Mouse (Mus musculus) brain, embryonic 18.5 days (tissue): ENCODE results near the gene Col15a1.

ENCODE experiments used
- DNase-seq: peaks from one replicate; pipeline ENCODE4 v3.0.0-alpha.2; 2012; ENCODE audit warnings: low read depth, low spot score

Gene Col15a1

GRCm38 (mm10) chr4:47303340-47303998, 95.5 kb downstream of the Col15a1 start:
- DNase-seq, result no peak

GRCm38 (mm10) chr4:47309886-47310625, 102.1 kb downstream of the Col15a1 start:
- no peak for DNase-seq

- no peak for DNase-seq
Observed at GRCm38 (mm10) chr4:47310812-47311211, 102.9 kb downstream of the Col15a1 start.

DNA sequence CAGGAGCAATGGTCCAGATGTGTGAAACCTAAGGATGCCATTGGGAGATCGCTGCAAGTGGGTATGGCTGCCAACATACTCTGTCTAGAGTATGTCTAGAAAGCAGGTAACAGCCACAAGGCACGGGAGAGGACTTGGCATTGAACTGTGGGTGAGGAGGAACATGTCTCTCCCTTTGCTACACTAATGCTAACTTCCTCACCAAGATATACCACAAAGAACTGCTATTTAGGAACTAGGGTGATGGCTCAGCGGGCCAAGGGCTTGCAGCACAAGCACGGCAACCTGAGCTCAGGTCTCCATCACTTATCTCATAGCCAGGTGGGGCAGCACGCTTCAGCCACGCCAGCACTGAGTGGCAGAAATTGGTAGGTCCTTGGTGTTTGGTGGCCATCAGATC, 103.5 kb downstream of the Col15a1 start:
- no peak for DNase-seq

DNA sequence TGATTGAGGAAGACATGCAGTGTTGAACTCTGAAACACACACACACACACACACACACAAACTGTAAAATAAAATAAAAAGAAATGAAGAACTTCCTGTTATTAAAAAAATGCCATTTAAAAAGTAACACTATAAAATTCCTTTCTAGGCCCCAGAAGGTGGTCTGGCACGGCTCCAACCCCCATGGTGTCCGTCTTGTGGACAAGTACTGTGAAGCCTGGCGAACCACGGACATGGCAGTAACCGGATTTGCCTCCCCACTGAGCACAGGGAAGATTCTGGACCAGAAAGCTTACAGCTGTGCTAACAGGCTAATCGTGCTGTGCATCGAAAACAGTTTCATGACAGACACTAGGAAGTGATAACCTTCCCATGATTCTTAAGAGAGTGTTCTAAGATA, 104.0 kb downstream of the Col15a1 start:
- no peak for DNase-seq

DNA sequence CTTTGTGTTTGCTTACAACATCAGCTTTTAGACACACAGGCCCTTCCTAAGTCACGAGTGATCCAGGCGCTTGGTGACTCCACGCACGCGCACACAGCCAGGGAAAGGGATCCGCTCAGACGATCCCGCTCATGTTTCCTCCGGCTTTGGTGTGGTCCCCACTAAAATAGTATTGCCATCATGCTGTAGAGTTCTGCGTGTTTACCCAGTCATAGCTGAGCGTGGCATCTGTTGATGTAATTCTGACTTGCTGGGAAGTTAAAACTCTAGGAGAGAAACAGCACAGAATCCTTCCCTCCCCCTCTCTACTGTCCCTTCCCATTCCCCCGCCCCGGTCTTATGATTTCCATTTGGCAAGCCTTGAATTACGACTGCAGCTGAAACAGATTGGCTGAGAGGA, 104.7 kb downstream of the Col15a1 start:
- peak; percentile 67 for DNase-seq

DNA sequence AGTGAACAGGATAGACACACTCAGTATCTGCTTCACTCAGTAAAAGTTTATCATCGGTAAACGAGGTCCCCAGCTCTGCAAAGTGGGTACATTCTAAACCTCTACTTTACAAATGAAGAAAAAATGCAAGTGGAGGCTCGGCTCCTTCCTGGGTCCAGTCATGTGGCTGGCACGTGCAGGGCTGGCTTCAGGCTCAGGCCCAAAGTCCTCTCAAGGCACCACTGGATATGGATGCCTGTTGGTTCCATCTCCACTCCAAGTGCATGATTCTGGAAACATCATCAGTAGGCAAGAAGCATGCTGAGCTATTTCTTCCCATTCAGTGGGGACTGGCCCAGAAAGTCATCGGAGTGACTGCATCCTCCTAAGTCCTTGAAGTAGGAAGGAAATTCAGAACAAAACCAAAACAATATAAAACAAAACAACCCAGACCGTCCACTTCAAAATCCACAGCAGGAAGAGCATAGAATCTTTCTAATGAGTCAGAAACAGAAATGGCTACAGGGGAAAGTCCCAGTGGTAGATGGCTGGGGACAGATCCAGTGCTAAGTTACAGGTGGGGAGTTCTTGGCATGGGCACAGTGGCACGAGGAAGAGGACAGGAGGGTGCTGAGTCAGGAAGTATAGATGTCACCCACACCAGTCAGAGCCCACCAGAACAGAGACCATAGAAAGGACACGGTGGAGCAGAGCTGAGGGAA, 105.9 kb downstream of the Col15a1 start:
- no peak for DNase-seq

- DNase-seq, result no peak
Observed at GRCm38 (mm10) chr4:47315458-47315857, 107.5 kb downstream of the Col15a1 start.

- no peak for DNase-seq
Observed at GRCm38 (mm10) chr4:47316432-47316831, 108.5 kb downstream of the Col15a1 start.

DNA sequence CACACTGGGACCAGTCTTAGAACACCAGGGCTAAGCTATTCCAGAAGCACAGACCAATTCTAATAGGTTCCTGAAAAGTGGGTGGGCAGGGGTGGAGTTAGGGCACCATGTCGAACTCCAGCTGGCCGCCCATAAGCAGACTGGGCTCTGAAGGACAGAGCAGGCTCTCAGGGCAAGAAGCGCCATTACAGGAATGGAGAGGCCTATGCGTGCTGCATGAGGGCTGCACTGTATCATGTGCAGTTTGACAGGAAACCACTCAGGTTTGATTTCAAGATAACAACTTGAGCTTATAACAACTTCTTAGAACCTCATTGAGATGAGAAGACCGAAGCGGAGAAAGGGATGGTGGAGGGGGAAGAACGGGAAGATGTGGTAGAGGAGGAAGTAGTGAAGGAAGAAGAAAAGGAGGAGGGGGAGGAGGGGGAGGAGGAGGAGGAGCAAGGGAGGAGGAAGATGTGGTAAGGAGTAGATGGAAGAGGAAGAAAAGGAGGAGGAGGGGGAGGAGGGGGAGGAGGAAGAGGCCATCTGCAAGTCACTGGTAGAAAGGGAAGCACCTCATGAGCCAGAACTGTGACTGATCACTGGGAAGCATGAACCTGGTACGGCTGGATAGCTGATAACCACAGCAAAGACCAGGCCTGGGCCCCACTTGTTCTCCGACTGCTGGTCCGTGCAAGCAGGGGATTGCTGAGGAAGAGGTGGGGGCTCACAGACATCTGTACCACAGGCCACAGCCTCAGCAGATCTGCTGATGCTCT, 111.8 kb downstream of the Col15a1 start:
- DNase-seq, result no peak

DNA sequence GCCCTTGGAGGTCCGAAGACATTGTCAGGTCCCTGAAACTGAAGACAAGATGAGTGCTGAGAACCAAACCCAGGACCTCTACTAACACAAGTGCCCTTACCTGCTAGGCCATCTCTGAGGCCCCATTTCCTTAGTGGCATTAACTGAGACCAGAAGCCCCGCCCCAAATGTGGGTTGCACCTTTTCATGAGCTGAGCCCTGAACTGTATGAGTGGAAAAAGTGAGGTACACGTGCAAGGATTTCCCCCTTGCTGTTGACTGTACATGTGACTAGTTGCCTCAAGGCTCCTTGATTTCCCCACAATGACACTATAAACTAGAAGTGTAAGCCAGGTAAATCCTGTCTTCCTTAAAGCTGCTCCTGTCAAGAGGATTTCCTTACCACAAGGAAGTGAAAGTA, 114.4 kb downstream of the Col15a1 start:
- DNase-seq, result no peak

GRCm38 (mm10) chr4:47324206-47324605, 116.2 kb downstream of the Col15a1 start:
- DNase-seq, result no peak

DNA sequence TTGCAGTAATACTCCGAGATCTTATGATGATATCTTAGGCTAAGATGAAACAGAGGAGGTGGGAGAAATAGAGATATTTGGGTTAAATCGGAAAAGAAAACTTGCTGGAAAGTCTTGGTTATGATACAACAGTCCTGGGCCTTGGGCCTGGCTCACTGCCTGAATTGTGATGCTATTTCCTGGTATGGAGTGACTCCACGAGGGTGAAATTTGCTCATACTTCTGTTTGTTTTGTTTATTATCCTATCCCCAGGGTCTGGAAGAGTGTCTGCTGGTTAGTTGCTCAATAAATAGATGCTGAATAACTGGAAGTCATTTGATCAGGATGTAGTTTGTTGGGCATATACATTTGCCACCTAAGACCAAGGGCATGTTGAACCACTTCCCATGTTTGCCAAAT, 119.8 kb downstream of the Col15a1 start:
- no peak for DNase-seq

- no peak for DNase-seq
Observed at GRCm38 (mm10) chr4:47329285-47329684, 121.3 kb downstream of the Col15a1 start.

- no peak for DNase-seq
Observed at GRCm38 (mm10) chr4:47330378-47331052, 122.6 kb downstream of the Col15a1 start.

DNA sequence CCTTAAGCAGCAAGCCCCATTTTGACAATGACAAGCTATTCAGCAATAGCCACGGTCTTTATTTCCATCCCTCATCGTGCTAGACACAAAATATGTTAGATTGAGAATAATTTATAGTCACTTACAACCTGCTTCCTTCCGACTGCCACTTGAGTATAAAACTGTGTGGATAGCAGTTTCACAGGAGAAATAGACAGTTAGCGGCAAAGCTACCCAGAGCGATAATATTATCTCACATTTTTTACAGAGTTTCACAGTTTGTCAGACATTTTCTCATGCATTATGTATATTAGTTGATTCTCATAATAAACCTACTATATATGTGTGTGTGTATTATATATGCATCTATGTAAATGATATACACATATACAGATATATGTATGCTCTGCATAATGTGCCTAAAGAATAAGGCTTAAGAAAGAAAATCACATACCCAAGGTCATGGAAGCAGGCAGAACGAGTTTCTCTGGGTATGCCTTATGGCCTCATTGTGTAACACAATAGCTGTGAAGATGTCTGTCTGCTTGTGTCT, 124.9 kb downstream of the Col15a1 start:
- DNase-seq, result no peak

DNA sequence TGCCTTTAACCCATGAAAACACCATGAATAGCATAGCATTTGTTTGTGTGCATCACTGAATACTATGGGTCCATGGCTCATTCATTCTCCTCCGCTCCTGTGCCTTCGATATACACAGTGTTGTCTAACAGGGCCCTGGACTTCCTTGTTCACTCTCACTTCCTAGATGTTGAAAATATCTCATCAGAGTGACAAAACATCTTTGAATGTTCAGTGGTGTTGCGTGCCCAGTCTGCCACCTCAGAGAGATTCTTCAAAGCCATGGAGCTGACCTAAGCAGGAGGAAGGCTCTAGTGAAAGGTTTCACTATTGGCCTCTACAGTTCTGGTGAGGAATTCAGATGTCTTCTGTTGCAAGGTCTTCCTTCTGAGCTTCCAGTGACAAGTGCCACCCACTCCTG, 125.6 kb downstream of the Col15a1 start:
- no peak for DNase-seq

DNA sequence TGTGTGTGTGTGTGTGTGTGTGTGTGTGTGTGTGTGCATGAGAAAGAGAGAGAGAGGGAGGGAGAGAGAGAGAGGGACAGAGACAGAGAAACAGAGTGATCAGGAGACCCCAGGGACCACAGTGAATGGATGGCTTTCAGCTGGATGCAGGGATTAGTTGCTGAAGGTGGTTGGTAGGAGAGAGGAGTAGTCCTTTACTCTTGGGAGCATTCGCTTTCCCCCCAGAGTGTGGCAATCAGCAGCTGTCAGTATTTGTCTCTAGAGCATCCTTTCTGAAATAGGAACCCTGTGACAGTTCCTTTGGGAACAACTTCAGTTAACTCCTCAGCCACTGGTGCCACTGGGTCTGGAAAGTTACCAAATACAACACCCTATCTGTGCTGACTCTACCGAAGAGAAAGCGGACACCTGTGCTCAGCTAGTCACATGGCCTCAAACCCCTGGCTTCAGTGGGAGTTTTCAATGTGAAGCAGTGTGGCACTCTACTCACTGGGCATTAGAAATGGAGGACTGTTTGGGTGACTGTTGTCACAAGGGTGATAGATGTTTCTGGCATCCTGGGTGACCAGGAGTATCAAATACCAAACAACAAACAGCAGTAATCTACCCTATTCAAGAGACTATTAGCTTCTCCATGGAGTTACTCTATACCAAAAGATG, 129.1 kb downstream of the Col15a1 start:
- no peak for DNase-seq

- DNase-seq, result no peak
Observed at GRCm38 (mm10) chr4:47342632-47343031, 134.7 kb downstream of the Col15a1 start.

DNA sequence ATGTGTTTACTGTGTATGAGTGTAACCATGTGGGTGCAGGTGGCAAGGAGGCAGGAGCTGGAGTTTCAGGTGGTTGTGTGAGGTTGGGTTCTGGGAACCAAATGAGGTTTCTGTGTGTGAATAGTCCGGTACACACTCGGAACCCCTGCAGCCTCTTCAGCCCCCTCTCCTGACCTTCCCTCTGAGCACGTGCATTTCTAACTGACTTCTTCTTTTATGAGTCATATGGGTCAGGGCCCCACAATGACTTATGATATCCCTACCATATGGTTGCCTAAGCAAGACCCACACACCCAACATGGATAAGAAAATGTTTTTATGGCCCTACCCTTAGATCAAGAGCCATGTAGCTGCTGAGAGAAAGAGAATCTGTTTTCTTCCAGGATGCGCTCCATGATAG, 139.1 kb downstream of the Col15a1 start:
- no peak for DNase-seq

GRCm38 (mm10) chr4:47349759-47350158, 141.8 kb downstream of the Col15a1 start:
- DNase-seq, result no peak
